Mouse (Mus musculus): Measurements from ENCODE around the gene Gm17409.

DNA sequence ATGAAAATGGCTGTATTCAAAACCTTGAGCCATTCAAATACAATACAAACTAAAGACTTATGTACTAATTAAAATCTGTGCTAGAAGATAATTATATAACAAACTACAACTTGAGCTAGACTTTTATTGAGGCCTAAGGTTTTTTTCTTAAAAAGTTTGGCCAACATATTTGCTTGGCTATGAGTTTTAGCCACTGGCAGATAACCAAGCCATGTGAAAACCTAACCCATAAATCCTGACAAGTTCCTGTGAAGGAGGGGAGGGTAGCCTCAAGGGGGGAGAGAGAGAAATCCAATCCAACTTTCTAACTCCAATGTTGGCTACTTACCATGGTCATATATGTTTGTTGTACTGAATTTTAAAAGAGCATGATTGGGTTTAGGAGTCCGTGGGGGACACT, 48.6 kb downstream of the Gm17409 start:
- TF ChIP-seq CTCF (IDR thresholded peaks at IDR 0.05; ENCODE audit: low read depth, low read length) = no peak
- TF ChIP-seq GATA1 (IDR thresholded peaks at IDR 0.05; ENCODE audit: borderline replicate concordance, low read length) = no peak
- no peak for TF ChIP-seq TAL1 (conservative IDR thresholded peaks at IDR 0.05; ENCODE audit: low read depth, low read length)
